Mouse (Mus musculus): Measurements from ENCODE around the gene Sgce.
"Not testable (repeated sequence)": the region's sequence is repeated elsewhere in the genome, so short reads cannot be mapped to it uniquely, and the experiment has no call there.

The Sgce gene

DNA sequence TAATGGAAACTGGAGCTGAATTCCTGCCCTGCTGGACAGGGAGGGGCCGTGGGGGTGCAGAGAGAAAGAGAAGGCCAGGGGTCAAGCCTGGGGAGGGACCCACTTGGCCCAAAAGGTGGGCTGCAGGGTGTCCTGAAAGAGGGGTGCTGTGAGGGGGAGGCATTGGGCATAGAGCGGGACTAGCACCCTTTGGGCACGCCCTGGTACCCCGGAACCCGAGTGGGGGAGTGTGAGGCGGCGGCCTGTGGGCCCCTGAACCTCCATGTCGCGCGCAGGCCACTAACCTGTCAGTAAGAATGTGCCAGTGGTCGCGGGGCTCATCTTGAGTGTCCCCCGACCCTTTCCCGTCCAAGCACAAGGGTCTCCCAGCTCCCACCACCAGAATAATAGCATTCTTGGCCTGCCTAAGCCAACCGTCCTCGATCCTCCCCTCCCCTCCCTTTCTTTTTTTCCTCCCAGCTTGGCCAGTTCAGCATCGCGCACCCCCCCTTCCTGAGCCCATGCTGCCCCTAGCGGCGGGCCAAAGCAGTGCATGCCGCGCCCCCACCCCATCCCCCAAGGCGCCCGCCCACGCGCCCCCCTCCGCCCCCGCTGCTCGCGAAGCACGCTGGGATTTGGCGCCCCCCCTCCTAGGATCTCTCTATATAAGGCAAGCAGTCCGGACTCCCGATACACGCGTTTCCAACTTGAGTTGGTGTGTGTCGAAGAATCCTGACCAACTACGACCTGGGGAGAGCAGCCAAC, at the start of gene Sgce, which contains the start of gene Peg10:
Gene Sgce (minus strand): TSS at position 512 of the 744 bp plus-strand sequence.
Gene Peg10 (plus strand): TSS at position 611 of the 744 bp plus-strand sequence.
- peak; percentile 51 to 60 for DNase-seq (ENCODE audit: low spot score in 2 of 2)

DNA sequence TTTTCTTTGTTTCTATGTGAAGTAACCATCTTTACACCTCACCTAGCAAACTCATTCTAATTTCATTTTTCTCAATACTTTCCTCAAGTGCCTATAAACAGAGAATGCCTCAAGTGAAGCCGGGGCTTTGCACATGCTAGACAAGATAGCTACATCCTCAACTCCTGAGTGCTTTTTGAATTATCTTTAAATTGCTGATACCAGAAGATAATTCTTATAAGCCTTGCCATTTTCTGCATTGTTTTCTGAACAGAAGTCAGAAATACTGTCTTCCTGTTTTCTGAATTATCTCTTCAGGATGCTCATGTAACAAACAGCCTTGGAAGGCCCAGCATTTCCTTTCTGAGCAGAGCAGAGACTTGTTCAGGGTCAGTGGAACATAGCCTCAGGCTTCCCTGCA, 49.3 kb upstream of the Sgce start:
- no peak for DNase-seq (ENCODE audit: low spot score in 2 of 2)

DNA sequence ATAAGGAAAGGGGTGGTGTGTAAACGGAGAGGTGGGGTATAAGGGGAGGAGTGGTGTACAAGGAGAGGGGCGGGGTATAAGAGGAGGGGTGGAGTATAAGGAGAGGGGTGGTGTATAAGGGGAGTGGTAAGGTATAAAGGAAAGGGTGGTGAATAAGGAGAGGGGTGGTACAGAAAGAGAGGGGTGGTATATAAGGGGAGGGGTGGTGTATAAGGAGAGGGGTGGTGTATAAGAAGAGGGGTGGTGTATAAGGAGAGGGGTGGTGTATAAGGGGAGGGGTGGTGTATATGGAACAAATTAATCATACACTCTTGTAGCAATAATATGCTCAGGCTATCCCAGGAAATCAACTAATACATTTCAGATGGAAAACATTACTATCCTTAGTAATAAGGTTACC, 15.2 kb upstream of the Sgce start:
- DNase-seq (ENCODE audit: low spot score in 2 of 2): no peak

DNA sequence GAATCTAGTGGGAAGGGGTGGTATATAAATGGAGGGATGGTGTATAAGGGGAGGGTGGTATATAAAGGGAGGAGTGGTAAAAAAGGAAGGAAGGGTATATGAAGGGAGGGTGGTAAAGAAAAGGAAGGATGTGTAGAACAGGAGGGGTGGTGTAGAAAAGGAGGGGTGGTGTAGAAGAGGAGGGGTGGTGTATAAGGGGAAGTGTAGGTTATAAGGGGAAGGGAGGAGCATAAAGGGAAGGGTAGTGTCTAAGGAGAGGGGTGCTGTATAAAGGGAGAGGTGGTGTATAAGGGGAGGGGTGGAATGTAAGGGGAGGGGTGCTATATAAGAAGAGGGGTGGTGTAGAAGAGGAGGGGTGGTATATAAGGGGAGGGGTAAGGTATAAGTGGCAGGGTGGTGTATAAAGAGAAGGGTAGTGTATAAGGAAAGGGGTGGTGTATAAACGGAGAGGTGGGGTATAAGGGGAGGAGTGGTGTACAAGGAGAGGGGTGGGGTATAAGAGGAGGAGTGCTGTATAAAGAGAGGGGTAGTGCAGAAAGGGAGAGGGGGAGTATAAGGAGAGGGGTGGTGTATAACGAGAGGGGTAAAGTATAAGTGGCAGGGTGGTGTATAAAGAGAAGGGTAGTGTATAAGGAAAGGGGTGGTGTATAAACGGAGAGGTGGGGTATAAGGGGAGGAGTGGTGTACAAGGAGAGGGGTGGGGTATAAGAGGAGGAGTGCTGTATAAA, 14.6 kb upstream of the Sgce start:
- not testable (repeated sequence) for DNase-seq (ENCODE audit: low spot score in 2 of 2)

DNA sequence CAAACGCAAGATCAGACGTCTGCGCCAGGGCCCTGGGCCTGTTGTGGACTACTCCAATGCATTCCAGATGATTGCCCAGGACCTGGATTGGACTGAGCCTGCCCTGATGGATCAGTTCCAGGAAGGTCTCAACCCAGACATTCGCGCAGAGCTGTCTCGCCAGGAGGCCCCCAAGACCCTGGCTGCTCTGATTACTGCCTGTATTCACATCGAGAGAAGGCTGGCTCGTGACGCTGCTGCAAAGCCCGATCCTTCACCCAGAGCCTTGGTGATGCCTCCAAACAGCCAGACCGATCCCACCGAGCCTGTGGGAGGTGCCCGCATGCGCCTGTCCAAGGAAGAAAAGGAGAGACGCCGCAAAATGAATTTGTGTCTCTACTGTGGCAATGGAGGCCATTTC, 7.9 kb upstream of the Sgce start:
- DNase-seq (ENCODE audit: low spot score in 2 of 2): no peak

DNA sequence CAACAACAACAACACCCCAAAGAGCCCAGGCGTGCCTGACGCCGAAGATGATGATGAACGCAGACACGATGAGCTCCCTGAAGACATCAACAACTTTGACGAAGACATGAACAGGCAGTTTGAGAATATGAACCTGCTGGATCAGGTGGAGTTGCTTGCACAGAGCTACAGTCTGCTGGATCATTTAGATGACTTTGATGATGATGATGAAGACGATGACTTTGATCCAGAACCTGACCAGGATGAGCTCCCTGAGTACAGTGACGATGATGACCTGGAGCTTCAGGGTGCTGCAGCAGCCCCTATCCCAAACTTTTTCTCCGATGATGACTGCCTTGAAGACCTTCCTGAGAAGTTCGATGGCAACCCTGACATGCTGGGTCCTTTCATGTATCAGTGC, 7.3 kb upstream of the Sgce start:
- DNase-seq (ENCODE audit: low spot score in 2 of 2): no peak

DNA sequence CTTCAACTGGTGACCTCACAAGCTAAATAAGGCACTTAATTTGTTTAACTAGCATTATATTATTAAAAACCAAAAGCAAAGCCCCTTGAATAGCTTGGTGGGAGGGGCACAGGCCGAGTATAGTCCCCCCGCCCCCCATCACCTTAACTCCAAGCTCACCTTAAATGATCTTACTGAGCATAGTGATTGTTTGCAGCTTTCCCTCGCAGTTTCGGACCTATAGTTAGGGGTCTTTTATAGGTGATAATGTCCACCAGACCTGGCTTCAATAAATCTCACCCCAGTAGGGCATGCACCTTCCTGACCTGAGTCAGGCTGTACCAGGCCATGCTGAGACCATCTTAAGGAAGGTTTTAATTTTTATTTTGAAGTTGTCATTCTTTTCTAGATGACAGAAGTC, 4.3 kb upstream of the Sgce start:
- DNase-seq (ENCODE audit: low spot score in 2 of 2): no peak

DNA sequence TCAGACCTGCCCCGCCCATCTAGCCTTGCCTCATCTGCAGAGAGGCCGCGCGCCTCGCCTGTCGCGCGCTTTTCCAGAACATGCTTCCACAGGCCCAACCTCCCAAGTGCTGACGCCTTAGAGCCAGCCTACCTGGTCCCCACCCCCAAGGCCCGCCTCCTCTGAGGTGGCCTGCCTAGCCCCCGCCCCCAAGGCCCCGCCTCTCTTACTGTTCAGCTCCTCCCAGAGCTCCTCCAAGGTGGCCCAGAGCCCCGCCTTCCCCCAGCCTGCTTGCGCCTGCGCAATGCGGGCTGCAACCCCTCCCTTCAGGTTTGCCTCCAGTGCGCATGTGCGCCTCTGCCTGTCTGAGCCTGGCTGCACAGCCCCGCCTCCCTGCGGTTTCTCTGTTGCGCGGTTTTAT, 2.1 kb upstream of the Sgce start:
- peak; percentile 92 for DNase-seq (ENCODE audit: low spot score in 2 of 2)

DNA sequence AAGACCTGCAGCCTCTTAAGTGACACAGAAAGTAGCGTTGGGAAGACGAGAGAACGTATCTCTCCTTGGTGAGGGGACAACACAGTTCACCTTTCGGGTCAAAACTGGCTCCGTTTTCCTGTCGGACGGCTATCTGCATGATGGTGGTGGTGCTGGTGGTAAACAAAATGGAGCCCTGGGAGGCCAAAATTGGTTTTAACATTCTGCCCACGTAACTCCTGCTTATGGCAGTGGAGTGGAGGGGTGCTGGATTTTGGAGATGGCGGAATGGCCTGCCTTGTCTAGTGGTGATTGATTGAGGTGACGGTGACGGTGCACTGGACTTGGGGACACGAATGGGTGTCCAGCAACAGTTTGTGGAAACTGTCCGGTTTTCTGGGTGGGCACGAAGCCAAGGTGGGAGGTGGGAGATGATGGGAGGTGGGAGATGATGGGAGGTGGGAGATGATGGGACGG, 1.5 kb upstream of the Sgce start:
- DNase-seq (ENCODE audit: low spot score in 2 of 2): peak in 1 of 2 experiments; percentile 47

DNA sequence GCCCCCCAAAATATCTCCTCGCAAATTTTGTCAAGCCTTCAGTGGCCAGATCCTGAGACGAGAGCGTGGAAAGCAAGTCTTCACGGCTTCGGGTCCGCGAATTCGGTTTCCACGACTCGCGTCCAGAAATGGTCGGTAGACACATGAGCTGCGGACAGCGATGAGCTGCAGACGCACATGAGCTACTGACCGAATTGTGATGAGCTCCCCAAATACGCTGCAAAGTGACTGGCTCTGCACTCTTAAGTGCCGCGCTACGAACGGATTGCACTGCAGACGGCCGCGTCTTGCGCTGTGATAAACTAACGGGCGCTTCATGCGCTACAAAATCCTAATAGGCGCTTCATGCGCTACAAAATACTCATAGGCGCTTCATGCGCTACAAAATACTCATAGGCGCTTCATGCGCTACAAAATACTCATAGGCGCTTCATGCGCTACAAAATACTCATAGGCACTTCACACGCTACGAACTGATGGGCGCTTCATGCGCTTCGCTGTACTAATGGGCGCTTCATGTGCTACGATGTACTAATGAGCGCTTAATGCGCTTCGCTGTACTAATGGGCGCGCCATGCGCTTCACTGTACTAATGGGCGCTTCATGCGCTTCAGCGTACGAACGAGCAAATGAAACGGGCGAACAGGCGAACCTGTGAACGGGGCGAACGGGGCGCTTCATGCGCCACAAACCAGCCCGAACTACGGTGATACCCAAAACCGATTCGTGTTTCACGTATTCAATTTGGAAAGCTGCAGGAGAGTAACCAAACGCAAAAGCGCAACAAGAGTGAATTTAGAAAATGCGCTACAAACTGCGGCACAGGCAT, 884 bp upstream of the Sgce start:
- peak; percentile 36 to 71 for DNase-seq (ENCODE audit: low spot score in 2 of 2)

DNA sequence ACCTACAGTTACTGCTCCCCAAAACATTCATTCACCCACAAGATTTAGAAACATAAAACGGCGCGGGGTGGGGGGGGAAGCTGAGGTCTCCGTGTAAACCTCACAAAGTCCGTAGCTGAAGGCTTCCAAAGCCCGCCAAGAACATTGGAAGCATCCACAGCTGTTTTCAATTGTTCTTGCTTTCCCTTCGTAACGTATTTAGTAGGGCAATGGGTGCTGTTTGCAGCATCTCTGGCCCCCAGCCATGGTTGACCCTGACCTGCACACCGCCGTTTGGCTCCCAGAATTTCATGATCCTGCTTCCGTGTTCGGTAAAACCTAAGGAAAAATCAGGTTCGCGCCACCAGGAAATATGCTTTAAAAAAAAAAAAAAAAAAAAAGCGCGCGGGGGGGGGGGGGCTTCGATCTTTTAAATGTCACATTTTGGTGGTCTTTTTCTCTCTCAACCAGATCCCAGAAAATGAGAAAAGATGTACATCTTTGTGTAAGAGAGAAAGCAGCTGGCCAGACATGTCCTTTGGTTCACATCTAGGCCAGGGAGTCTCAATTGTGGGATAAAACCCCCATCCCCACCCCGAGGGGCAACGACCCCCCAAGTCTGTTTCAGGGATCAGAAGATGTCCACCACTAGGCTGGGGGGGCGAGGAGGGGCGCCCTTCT, 841 bp downstream of the Sgce start:
- no peak for DNase-seq (ENCODE audit: low spot score in 2 of 2)

DNA sequence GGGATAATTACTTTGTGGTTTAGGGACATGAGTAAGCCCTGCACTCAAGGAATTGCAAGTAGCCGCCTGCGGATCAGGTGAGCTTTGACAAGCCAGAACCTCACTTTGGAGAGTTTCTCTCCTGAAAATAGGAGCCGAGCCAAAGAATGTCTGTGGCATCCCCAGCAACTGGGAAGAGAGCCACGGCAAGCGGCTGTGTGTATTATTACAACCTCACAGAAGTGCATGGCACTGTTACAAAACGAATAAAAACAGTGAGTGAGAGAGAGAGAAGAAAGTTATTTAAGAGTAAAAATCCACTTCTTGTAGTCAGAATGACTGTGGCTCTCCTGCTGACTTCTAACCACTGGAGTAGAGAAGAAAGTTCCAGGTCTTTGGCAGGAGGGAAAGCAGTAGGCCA, 6.5 kb downstream of the Sgce start:
- peak; percentile 6 to 45 for DNase-seq (ENCODE audit: low spot score in 2 of 2)

DNA sequence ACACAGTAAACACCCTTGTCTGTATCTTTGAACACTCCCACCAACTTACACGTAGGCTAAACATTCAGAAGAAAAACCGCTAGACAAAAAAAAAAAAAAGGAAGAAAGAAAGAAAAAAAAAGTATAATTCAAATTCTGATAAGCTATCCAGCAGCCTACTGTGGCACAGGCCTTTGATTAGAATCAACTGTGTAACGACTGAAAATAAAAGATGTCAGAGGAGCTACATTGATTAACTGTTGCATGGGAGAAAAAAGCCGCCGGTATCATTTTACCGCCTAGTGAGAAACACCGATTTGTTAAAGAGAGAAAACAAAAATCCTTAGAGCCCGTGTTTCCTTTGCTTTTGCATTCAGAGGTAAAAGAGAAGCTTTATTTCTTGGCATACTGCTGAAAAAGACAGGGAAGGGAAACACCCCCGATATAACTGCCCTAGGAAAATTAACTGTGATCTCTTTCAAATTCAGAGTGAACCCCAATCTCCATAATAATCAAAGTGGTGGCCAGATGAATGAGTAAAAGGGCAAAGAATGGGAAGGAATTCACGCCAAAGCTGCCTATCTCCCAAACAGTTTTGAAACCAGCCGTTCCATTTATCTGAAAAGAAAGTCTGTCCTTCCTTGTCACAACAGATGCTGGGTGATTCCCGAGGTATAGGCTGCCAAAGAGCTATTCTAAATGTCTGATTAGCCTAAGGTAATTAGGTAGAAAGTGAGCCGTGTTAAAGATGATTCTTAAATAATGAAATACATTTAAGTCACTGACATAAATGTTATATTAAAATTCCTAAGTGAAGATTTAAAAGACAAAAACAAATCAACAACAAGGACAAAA, 7.3 kb downstream of the Sgce start:
- no peak for DNase-seq (ENCODE audit: low spot score in 2 of 2)

DNA sequence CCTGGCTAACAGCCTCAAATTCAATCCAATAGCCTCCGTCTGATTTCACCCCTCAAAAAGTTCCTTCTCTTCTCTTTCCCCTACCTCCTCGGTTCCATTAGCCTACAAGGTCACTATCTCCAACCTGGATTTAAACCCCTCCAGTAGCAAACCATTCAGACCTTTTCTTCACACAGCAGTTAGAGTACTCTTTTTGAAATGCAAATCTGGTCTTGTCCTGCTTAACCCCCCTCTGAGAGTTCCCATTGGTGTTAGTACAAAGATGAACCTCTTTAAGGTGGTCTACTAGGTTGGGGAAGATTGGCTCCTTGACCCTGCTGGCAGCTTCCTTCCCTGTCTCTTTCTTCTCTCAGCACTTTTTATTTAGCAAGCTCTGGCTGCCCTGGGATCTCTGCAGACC, 8.3 kb downstream of the Sgce start:
- DNase-seq (ENCODE audit: low spot score in 2 of 2): no peak

DNA sequence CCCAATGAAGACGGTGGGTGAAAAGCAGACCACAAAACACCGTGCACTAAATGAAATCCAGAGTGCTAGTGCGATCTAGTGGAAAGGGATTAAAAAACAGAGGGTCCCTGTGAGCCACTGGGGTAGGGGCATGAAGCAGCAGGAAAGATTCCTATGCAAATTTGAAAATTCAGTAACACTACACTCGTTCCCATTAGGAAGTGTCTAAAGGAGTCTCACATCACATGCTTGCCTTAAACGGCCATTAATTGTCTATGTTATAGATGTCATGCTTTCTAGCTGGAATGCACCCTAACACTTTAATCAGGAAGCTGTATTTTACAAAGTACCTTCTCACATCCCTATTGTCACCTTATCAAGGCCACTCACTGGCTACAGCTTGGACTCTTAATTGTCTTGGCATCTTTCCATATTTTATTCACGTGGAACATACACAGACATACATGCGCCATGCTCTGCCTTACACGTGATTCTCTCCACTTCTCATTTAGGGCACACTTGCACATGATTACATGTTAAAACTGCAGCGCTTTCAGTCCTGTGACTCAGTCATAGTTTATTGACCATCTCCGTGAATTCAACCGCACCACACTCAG, 8.9 kb downstream of the Sgce start:
- DNase-seq (ENCODE audit: low spot score in 2 of 2): no peak

DNA sequence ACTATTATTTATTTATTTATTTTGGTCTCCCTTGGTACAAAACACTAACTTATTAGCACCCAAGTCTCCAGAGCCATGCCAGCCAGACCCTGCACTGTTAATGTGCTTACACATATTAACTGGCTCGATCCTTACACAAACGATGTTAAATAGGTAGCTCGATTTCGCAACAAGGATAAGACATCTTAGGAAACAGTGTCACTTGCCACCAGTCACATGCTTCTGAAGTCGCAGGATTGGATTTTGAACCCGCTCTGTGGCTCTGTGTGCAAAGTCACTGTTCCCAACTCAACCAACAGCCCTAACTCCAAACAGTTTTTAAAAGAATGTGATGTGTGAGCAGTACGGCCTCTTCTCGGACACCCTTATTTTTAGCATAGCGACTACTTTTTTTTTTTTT, 10.6 kb downstream of the Sgce start:
- DNase-seq (ENCODE audit: low spot score in 2 of 2): no peak

DNA sequence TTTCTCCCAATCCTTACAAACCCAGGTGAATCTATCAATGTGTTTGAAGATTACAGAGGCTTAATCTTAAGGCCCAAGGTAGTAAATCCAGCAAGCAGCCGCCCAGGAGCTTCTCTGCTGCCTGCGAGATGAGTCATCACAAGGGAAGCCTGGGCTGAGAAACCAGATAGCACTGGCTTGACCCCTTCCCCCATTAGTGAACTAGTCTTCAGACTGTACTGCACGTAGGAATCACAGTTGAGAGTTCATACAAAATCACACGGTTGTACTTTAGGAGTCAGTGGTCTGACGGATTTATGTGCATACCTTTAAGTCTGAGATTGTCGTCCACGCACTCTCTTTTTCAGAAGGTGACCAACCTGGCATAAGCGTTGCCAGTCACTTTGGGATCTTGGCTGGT, 13.8 kb downstream of the Sgce start:
- DNase-seq (ENCODE audit: low spot score in 2 of 2): no peak

DNA sequence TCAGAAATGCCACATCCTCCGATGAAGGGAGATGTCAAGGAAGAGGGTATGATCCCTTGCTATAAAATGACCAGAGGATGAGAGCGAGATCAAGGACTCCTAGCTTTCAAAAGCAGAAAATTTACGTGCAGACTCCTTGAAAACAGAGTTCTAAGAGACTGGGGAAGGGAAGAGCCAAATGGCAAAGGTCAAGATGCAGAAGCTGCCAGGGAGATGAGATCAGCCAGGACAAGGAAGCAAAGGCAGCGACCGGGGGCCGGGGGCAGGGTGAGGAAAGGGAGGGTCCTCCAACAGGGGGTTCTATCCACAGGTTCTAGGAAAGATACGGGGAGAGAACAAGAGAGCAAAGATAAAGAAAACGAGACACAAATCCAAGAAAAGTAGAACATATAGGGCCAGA, 15.3 kb downstream of the Sgce start:
- DNase-seq (ENCODE audit: low spot score in 2 of 2): no peak

DNA sequence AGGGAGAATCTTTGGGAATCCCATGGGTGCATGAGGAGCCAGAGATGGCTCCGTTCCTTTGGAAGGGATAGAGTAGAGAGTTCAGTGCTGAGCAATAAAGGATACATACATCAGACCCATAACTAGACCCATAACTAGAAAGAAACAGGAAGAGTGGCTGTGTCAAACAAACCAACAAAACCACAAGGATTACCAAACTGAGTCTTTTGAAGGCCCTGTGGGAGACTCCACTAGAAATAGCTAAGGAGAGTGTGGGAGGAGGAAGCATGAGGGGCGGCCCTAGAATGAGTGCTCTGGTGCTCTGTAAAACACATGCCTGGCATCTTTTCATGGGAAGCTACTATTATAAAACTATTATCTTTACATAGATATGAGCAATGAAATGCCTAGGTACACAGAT, 18.7 kb downstream of the Sgce start:
- DNase-seq (ENCODE audit: low spot score in 2 of 2): no peak

DNA sequence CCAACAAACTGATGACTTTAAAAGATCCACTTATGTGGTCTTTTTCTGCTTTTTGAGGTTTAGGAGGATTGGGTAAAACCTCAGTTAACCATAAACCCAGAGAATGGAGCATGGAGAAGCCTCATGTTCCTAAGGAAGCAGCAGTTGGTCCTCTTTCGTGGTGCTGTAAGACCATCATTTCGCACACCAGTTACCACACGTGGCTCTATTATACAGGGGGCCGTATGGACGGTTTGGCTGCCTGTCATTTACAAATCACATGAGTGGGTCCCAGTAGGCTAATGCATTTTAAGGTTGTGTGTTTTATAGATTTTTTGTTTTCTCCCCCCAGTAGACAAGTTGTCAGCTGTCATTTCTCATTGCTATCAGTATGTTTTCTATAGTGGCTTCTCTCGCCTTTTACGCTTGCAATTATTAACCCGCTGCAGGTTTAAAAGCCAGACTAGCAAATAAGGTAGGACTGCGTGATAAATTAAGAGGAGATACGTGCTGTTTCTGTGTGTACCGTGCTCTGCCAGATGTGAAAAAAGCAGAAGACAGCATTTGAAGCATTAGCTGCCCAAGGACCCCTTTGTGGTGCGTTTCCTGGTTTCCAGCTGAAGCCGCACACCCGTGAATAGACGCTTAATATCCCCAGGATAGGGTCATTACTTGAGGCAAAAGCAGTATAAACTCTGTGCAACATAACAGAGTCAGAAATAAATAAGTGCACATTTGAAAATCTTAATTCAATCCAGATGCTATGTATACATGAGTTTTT, 22.8 kb downstream of the Sgce start:
- DNase-seq (ENCODE audit: low spot score in 2 of 2): no peak
